Mouse (Mus musculus): ENCODE results near the gene Gpr119. TPM values are rescaled to one million over a fixed set of nuclear protein-coding genes. Genes with fewer than 3 reads are reported as not detected.
A peak's percentile ranks its signal among the peaks of the same experiment; 100 is the strongest.

The Gpr119 gene
- polyA plus RNA-seq, 1 experiment from 2014 or later, result not detected

DNA sequence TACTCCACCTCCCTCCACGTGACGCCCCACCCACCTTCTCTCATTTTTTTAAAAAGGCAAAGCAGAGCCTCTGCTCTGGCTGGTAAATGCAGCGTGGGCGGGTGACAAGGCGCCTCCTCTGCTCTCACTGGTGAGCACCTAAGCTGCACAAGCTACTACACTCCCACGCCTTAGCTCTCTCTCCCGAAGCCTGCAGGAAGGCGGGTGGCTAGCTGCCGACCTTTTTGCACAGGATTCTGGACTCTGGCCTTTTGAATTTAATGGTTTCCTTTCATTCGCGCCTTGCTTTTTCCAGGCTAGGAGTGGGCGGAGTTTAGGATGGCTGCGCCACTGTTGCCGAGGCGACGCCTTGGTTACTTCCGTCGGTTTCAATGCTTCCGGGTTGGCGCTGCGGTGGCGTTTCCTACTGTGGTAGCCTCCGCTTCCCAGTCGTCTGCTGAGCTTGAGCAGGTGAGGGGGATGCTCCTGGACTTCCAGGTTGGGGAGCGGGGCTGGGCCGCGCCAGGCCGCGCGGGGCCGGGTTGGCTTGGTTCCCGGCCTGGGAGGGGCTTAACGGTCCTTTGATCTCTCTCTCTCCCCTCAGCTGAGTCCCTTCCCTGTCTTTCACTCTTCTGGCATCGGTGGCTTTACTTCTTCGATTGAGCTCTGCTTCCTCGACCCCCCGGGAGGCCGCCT lies 50.8 kb downstream of the Gpr119 start, which contains the start of gene Slc25a14:
TSS of gene Slc25a14 (plus strand) at position 35 of the 675 bp plus-strand sequence.
- Histone ChIP-seq H3K4me2 (peak within 1 kb of the TSS; percentile 59), H3K9ac (peak within 1 kb of the TSS; percentile 49), H3K9me3 (replicated peaks) (no peaks in the 10 kb centered on the region), H3K4me3 (replicated peaks) (peak within 1 kb of the TSS; percentile 63), H3K36me3 (no peaks in the 10 kb centered on the region), H3K4me1 (no peaks in the 10 kb centered on the region), H3K27ac (peak within 1 kb of the TSS; percentile 93), H3K27me3 (no peaks in the 10 kb centered on the region)
- 8% methylated on average over 32 of the region's 38 CpGs for WGBS
- ATAC-seq (replicated peaks; ENCODE audit: low FRiP score), result peak; percentile 97

DNA sequence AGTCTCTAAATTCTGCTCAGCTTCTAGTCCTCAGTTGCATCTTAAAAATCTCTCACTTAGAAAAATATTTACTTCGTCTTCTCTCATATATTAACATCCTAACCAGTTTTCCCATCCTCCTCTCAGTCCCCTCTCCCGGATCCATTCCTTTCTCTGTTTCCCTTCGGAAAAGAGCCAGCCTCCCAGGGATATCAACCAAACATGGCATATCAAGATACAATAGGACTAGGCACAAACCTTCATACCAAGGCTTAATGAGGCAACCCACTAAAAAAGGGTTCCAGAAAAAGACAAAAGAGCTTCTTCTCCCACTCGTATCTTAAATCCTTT lies 51.3 kb downstream of the Gpr119 start:
- Histone ChIP-seq H3K9ac (peak overlapping the region; percentile 49; the same call in 1 of the 2 replicates), H3K36me3 (no peaks in the 10 kb centered on the region), H3K27me3 (no peaks in the 10 kb centered on the region), H3K4me2 (peak overlapping the region; percentile 59), H3K9me3 (replicated peaks) (no peaks in the 10 kb centered on the region), H3K4me1 (no peaks in the 10 kb centered on the region), H3K4me3 (replicated peaks) (peak overlapping the region; percentile 63), H3K27ac (peak overlapping the region; percentile 93)
- no peak for ATAC-seq (replicated peaks; ENCODE audit: low FRiP score)
- WGBS, result 23% methylated on average over 4 of the region's 4 CpGs

Small RNA genes lying within 50 kb of the gene (microRNA-seq; reads per million reads assigned to microRNA genes)
- gene Gm27828, result not detected

Other genes starting within 250 kb of the Gpr119 start
- gene Elf4, start 211.3 kb downstream of the Gpr119 start, polyA plus RNA-seq (2015; fragmentation: Nextera tagmentation; extraction: Ambion mirVana), result 5.3 and 6.3 TPM in 2 replicates
- 90.7 and 97.2 TPM in 2 replicates for gene Aifm1, start 160.9 kb downstream of the Gpr119 start, polyA plus RNA-seq (2015; fragmentation: Nextera tagmentation; extraction: Ambion mirVana)
- 2.3 and 3.6 TPM in 2 replicates for gene Rab33a, start 155.2 kb downstream of the Gpr119 start, polyA plus RNA-seq (2015; fragmentation: Nextera tagmentation; extraction: Ambion mirVana)
- gene Zfp280c, start 80.0 kb downstream of the Gpr119 start, polyA plus RNA-seq (2015; fragmentation: Nextera tagmentation; extraction: Ambion mirVana), result 11.8 and 12.9 TPM in 2 replicates
- 16.0 and 18.0 TPM in 2 replicates for gene Slc25a14, start 51.1 kb downstream of the Gpr119 start, polyA plus RNA-seq (2015; fragmentation: Nextera tagmentation; extraction: Ambion mirVana)
- 22.7 and 28.1 TPM in 2 replicates for gene Rbmx2, start 20.5 kb upstream of the Gpr119 start, polyA plus RNA-seq (2015; fragmentation: Nextera tagmentation; extraction: Ambion mirVana)
- not detected in 2 replicates for gene Gm595, start 203.2 kb upstream of the Gpr119 start, polyA plus RNA-seq (2015; fragmentation: Nextera tagmentation; extraction: Ambion mirVana)